Comparison of ENCODE assay signal across 30 mouse cellular contexts in the genomic region with DNA sequence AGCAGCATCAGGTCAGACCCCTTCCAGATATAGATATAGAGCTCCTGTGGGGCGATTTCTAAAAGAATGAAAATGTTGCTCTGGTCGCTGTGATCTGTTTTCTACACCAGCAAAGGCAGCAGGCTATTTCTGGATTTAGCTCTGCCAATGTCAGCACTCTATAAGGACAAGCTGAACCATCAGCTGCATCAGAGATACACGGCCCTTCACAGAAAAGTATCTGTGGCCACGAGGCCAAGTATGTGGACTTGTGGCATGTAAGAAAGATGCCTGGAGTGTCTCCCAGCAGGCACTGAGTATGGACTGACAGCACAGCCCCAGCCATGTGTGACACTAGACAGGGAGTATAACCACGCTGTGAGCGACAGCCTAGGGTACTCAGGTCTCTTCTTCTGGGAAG. TPM values are rescaled to one million over a fixed set of nuclear protein-coding genes. Genes with fewer than 3 reads are reported as not detected.
DNase-seq lines count a peak whose midpoint lies in the region; ATAC-seq and TF ChIP-seq lines count a peak whose summit lies in the region.
"Had no signal": no experiment of that assay in that cellular context is flagged by ENCODE, and none has a peak within 500 bp of the region (broad histone marks: within the 10 kb centered on the region; RNA-seq: fewer than 3 reads in every experiment).

No protein-coding gene starts in this region.

- H3K9me3 ChIP-seq in heart, embryonic 15.5 days (replicated peaks), result no peaks in the 10 kb centered on the region
- H3K9me3 ChIP-seq: embryonic facial prominence, embryonic 10.5 days; G1E; hindbrain, embryonic 15.5 days; limb, embryonic 12.5 days; liver, embryonic 13.5 days; midbrain, embryonic 13.5 days had no signal

- H3K4me3 ChIP-seq in left cerebral cortex, adult 2 months, result no peak overlapping the region
- H3K4me3 ChIP-seq in heart, embryonic 15.5 days, result no peak overlapping the region
- H3K4me3 ChIP-seq: embryonic facial prominence, embryonic 10.5 days; hindbrain, embryonic 15.5 days; limb, embryonic 12.5 days; liver, embryonic 13.5 days; midbrain, embryonic 13.5 days had no signal

- 0 out of 2 replicates have a peak overlapping the region, but pooled peaks have one; percentile 21 for H3K4me2 ChIP-seq in heart, embryonic 15.5 days
- H3K4me2 ChIP-seq: hindbrain, embryonic 15.5 days; limb, embryonic 12.5 days; liver, embryonic 13.5 days; midbrain, embryonic 13.5 days had no signal

- peaks cover 57% of the 10 kb centered on the region for H3K36me3 ChIP-seq in heart, embryonic 15.5 days

- WGBS in heart, embryonic 15.5 days, result 57% methylated on average over 6 of the region's 6 CpGs

- ATAC-seq in heart, embryonic 15.5 days (replicated peaks; ENCODE audit: insufficient number of reproducible peaks, insufficient read depth, low FRiP score, low read depth), result peak; percentile 65; the same call in 1 of the 2 replicates
- ATAC-seq: forebrain, embryonic 16.5 days; midbrain, embryonic 13.5 days; Patski had no signal

- peak overlapping the region; percentile 40 for H3K27ac ChIP-seq in left cerebral cortex, adult 2 months
- peak overlapping the region; percentile 93 for H3K27ac ChIP-seq in heart, embryonic 15.5 days
- H3K27ac ChIP-seq: embryonic facial prominence, embryonic 10.5 days; hindbrain, embryonic 15.5 days; kidney, postnatal 0 days; limb, embryonic 12.5 days; liver, embryonic 13.5 days; midbrain, embryonic 13.5 days had no signal

- no peak overlapping the region for H3K9ac ChIP-seq in heart, embryonic 15.5 days
- H3K9ac ChIP-seq: hindbrain, embryonic 15.5 days; limb, embryonic 12.5 days; liver, embryonic 13.5 days; midbrain, embryonic 13.5 days had no signal

- no peaks in the 10 kb centered on the region for H3K27me3 ChIP-seq in heart, embryonic 15.5 days
- H3K27me3 ChIP-seq: CH12.LX; hindbrain, embryonic 15.5 days; limb, embryonic 12.5 days; liver, embryonic 13.5 days; midbrain, embryonic 13.5 days; Patski had no signal

- intact Hi-C loops in heart, postnatal 25 days (cut with DNase I), result no loop called here
- intact Hi-C loops in left cerebral cortex, adult 2 months (cut with DNase I), result no loop called here

- peak; percentile 94 for DNase-seq in heart, adult 11 months
- DNase-seq in heart, postnatal 25 days (ENCODE audit: low spot score), result no peak
- DNase-seq in left cerebral cortex, adult 2 months (ENCODE audit: extremely low spot score in 1 of 2, low spot score in 2 of 2), result no peak
- DNase-seq in left cerebral cortex, adult 9 months (ENCODE audit: low spot score in 2 of 2), result no peak
- DNase-seq in thymus, postnatal 14 days, result no peak
- DNase-seq in right cerebral cortex, postnatal 10 days (ENCODE audit: low spot score in 2 of 2), result no peak
- DNase-seq: B cell, adult 2 months; cerebellum, adult 11 months; cerebellum, adult 9-11 months; kidney, adult 2 months; liver, embryonic 13.5 days; lung, adult 2 months; right cerebral cortex, postnatal 14 days; spleen, adult 18-20 months had no signal

- H3K4me1 ChIP-seq in heart, embryonic 15.5 days (replicated peaks), result peaks cover 48% of the 10 kb centered on the region
- H3K4me1 ChIP-seq: embryonic facial prominence, embryonic 10.5 days; hindbrain, embryonic 15.5 days; limb, embryonic 12.5 days; midbrain, embryonic 13.5 days had no signal

- TF ChIP-seq CTCF in left cerebral cortex, adult 2 months (IDR thresholded peaks at IDR 0.05), result no peak

RNA-seq across cellular contexts. Expression of gene Faap100, which starts 8.1 kb away (rescaled TPM):
- 10 to 100 TPM; 15.2 to 15.3 TPM for total RNA-seq in heart, postnatal 25 days (2021)
- 10 to 100 TPM; 16.1 to 17.6 TPM for total RNA-seq in left cerebral cortex, adult 2 months (2021)
- 27.0 and 38.0 TPM in 2 replicates for polyA plus RNA-seq in heart, embryonic 15.5 days (2015; fragmentation: Nextera tagmentation; extraction: Ambion mirVana)

RNA-seq across cellular contexts. Expression of gene Fscn2, which starts 25.3 kb away (rescaled TPM):
- total RNA-seq in heart, postnatal 25 days (2021), result not detected
- under 1 TPM in 1 of 2 experiments, not detected in 1; 0.25 TPM for total RNA-seq in left cerebral cortex, adult 2 months (2021)
- 0.42 and 0.66 TPM in 2 replicates for polyA plus RNA-seq in heart, embryonic 15.5 days (2015; fragmentation: Nextera tagmentation; extraction: Ambion mirVana)
- total RNA-seq: CH12.LX; megakaryocyte, adult 5-6 weeks; monocyte, adult 5-6 weeks had no signal
- polyA plus RNA-seq: G1E; liver, embryonic 13.5 days had no signal

RNA-seq across cellular contexts. Expression of gene Actg1, which starts 38.3 kb away (rescaled TPM):
- 100 to 1,000 TPM; 282 to 346 TPM for total RNA-seq in heart, postnatal 25 days (2021)
- 1,000 to 10,000 TPM; 1,100 to 1,129 TPM for total RNA-seq in left cerebral cortex, adult 2 months (2021)
- 921 and 1,308 TPM in 2 replicates for polyA plus RNA-seq in heart, embryonic 15.5 days (2015; fragmentation: Nextera tagmentation; extraction: Ambion mirVana)

RNA-seq across cellular contexts. Expression of gene Nploc4, which starts 50.9 kb away (rescaled TPM):
- 10 to 100 TPM; 53.0 to 59.3 TPM for total RNA-seq in heart, postnatal 25 days (2021)
- 10 to 100 TPM; 70.9 to 72.4 TPM for total RNA-seq in left cerebral cortex, adult 2 months (2021)
- polyA plus RNA-seq in heart, embryonic 15.5 days (2015; fragmentation: Nextera tagmentation; extraction: Ambion mirVana), result 22.5 and 30.3 TPM in 2 replicates

RNA-seq across cellular contexts. Expression of gene Tspan10, which starts 55.8 kb away (rescaled TPM):
- total RNA-seq in heart, postnatal 25 days (2021), result 1 to 10 TPM; 1.4 to 1.6 TPM
- total RNA-seq in left cerebral cortex, adult 2 months (2021), result 1 to 10 TPM in 1 of 2 experiments, not detected in 1; 3.8 TPM
- 0.09 TPM in 1 of 2 replicates, not detected in the other for polyA plus RNA-seq in heart, embryonic 15.5 days (2015; fragmentation: Nextera tagmentation; extraction: Ambion mirVana)
- total RNA-seq: hematopoietic stem cell, adult 5-6 weeks; layer of hippocampus, adult 18-20 months; monocyte, adult 5-6 weeks had no signal
- polyA plus RNA-seq: forebrain, embryonic 16.5 days; G1E; hindbrain, embryonic 15.5 days; intestine, embryonic 14.5 days; kidney, postnatal 0 days; limb, embryonic 12.5 days; liver, embryonic 13.5 days; midbrain, embryonic 13.5 days; neural tube, embryonic 11.5 days; Patski had no signal
